Mouse (Mus musculus): ENCODE measurements around the gene Cab39.

DNA sequence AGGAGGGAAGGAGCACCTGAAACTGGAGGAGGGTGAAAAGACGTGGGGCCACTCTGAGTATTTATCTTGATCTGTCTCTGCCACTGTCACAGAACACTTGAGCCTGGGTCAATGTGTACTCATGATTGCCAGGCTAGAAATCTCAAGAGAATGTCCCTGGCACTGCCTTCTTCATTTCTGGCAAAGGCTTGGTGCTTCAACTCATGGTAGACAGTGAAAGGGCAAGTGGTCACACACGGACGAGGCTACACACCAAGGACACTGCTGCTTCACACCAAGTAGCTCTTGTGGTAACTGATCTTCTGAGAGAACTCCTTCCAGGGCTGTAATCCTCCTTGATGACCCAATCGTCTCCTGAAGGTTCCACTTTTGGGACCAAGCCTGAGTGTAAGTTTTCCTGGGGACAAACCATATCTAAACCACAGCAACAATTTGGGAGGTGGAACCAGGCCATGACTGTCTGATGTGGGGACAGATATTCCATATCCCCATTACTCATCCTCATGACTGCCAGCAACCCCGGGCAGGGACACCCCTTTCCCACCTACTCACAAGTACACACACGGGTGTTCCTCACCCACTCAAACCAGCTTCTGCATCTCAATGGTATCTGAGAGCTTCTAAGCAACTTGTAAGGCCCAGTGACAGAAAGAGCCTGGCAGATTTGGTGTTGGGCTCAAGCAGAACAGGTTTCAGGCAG lies 35.6 kb upstream of the Cab39 start:
- no peak for TF ChIP-seq GATA1 (IDR thresholded peaks at IDR 0.05; ENCODE audit: low read length)
- TF ChIP-seq TAL1 (IDR thresholded peaks at IDR 0.05; ENCODE audit: low read length): no peak
